Mouse (Mus musculus): ENCODE measurements at regions not wholly inside any gene's neighbourhood (a gene's known extent, or its start where the extent isn't known, plus 50 kb on each side); places are given as distances from the start of the nearest gene placed in this dataset.

GRCm38 (mm10) chr3:143147471-143147870 lies 265.7 kb upstream of the Pkn2 start:
- TF ChIP-seq CTCF (IDR thresholded peaks at IDR 0.05; ENCODE audit: low read depth) (no peak), EP300 (IDR thresholded peaks at IDR 0.05; ENCODE audit: low read depth) (no peak)

All from heart, postnatal 0 days (tissue).